Mouse (Mus musculus): ENCODE measurements at regions not wholly inside any gene's neighbourhood (a gene's known extent, or its start where the extent isn't known, plus 50 kb on each side); places are given as distances from the start of the nearest gene placed in this dataset.

DNA sequence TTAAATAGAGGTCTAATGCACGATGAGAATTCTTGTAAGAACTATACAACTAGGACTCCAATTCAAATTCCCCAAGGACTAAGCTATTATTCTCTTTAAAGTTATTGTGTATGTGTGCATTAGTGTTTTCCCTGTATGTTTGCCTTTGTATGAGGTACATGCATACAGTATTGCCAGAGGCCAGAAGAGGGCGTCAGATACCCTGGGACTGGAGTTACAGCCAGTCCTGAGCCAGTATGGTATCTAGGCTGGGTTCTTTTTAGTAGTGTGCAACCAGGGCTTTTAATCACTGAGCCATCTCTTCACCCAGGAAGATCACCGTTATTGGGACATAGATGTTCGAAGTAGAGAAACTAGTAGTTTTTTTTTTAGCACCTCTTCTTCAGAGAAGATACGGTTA is 154.2 kb upstream of the Esrrg start:
- 62% methylated on average over 5 of the region's 5 CpGs for WGBS

GRCm38 (mm10) chr1:187484821-187485220 is 123.8 kb upstream of the Esrrg start:
- no peaks in the 10 kb centered on the region for H3K4me1 ChIP-seq (replicated peaks)
- no peak overlapping the region for H3K4me3 ChIP-seq (replicated peaks)
- H3K27me3 ChIP-seq: no peaks in the 10 kb centered on the region
- H3K9me3 ChIP-seq: no peaks in the 10 kb centered on the region
- H3K27ac ChIP-seq: no peak overlapping the region
- no peak overlapping the region for H3K4me2 ChIP-seq (replicated peaks)
- no peak overlapping the region for H3K9ac ChIP-seq (replicated peaks)
- WGBS: 84% methylated on average over 2 of the region's 2 CpGs
- no peaks in the 10 kb centered on the region for H3K36me3 ChIP-seq
- no peak for ATAC-seq

More for the DNA sequence above, 154.2 kb upstream of the Esrrg start:
- no peak overlapping the region for H3K27ac ChIP-seq
- H3K27me3 ChIP-seq: no peaks in the 10 kb centered on the region
- no peak overlapping the region for H3K9ac ChIP-seq (replicated peaks)
- no peak for ATAC-seq
- no peak overlapping the region for H3K4me2 ChIP-seq (replicated peaks)
- H3K4me3 ChIP-seq (replicated peaks): no peak overlapping the region
- no peaks in the 10 kb centered on the region for H3K9me3 ChIP-seq
- no peaks in the 10 kb centered on the region for H3K36me3 ChIP-seq
- H3K4me1 ChIP-seq (replicated peaks): 0 out of 2 replicates have a peak, but pooled peaks cover 4% of the 10 kb centered on the region

DNA sequence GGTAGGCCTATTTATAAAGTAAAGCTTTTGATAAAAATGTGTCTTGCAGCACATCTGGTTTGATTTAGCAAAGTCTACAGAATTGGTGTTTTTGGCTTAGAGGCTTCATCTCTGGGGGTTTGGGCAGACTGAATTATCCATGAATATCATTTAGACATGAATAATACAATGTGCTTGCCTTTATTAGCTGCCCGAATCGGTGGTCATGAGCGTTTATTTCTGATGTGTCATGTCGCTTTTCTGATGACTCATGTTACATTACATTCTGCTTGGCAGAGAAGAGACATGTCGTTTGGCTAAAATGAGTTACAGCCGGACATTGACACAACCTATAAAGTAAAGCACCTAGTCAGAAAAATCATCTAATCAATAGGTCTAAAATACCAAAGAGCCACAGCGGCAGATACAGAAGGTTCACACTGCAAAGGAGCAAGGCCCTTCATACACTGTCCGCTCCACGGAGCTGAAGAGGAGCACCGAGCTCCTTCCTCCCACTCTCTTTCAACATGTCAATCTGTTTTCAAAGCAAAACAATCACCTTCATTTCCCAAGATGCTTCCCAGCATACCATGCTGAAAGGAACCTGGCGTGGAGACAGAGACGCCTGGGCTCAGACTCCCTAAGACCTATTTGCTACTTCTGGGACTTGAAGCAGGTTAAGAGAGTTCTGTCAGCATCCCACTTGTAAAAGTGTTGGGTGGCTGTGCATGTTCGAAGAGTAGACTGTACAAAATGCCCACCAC is 120.5 kb upstream of the Esrrg start:
- Histone ChIP-seq H3K4me2 (replicated peaks) (no peak overlapping the region), H3K4me3 (replicated peaks) (no peak overlapping the region), H3K36me3 (no peaks in the 10 kb centered on the region), H3K9ac (replicated peaks) (no peak overlapping the region), H3K27ac (no peak overlapping the region), H3K9me3 (no peaks in the 10 kb centered on the region), H3K4me1 (replicated peaks) (no peaks in the 10 kb centered on the region), H3K27me3 (no peaks in the 10 kb centered on the region)
- no peak for ATAC-seq
- WGBS: 85% methylated on average over 13 of the region's 13 CpGs

- no peaks in the 10 kb centered on the region for H3K36me3 ChIP-seq
- no peak overlapping the region for H3K9ac ChIP-seq (replicated peaks)
- WGBS: 86% methylated on average over 3 of the region's 3 CpGs
- no peaks in the 10 kb centered on the region for H3K9me3 ChIP-seq
- H3K27me3 ChIP-seq: no peaks in the 10 kb centered on the region
- H3K4me3 ChIP-seq (replicated peaks): no peak overlapping the region
- ATAC-seq: no peak
- H3K27ac ChIP-seq: no peak overlapping the region
- H3K4me2 ChIP-seq (replicated peaks): no peak overlapping the region
- no peaks in the 10 kb centered on the region for H3K4me1 ChIP-seq (replicated peaks)
Measured at GRCm38 (mm10) chr1:187489452-187489851, 119.1 kb upstream of the Esrrg start.

GRCm38 (mm10) chr1:187505368-187505767 is 103.2 kb upstream of the Esrrg start:
- WGBS: 75% methylated on average over 9 of the region's 9 CpGs
- no peaks in the 10 kb centered on the region for H3K9me3 ChIP-seq
- H3K4me3 ChIP-seq (replicated peaks): no peak overlapping the region
- no peaks in the 10 kb centered on the region for H3K27me3 ChIP-seq
- H3K4me1 ChIP-seq (replicated peaks): no peaks in the 10 kb centered on the region; the same call in 1 of the 2 replicates
- no peak overlapping the region for H3K27ac ChIP-seq
- H3K9ac ChIP-seq (replicated peaks): no peak overlapping the region
- ATAC-seq: no peak
- no peaks in the 10 kb centered on the region for H3K36me3 ChIP-seq
- no peak overlapping the region for H3K4me2 ChIP-seq (replicated peaks)

- Histone ChIP-seq H3K4me1 (replicated peaks) (no peaks in the 10 kb centered on the region; the same call in 1 of the 2 replicates), H3K4me3 (replicated peaks) (no peak overlapping the region), H3K27ac (no peak overlapping the region), H3K27me3 (no peaks in the 10 kb centered on the region), H3K4me2 (replicated peaks) (no peak overlapping the region), H3K36me3 (no peaks in the 10 kb centered on the region), H3K9ac (replicated peaks) (no peak overlapping the region), H3K9me3 (no peaks in the 10 kb centered on the region)
- no peak for ATAC-seq
- 88% methylated on average over 6 of the region's 6 CpGs for WGBS
Measured at GRCm38 (mm10) chr1:187507217-187507616, 101.4 kb upstream of the Esrrg start.

DNA sequence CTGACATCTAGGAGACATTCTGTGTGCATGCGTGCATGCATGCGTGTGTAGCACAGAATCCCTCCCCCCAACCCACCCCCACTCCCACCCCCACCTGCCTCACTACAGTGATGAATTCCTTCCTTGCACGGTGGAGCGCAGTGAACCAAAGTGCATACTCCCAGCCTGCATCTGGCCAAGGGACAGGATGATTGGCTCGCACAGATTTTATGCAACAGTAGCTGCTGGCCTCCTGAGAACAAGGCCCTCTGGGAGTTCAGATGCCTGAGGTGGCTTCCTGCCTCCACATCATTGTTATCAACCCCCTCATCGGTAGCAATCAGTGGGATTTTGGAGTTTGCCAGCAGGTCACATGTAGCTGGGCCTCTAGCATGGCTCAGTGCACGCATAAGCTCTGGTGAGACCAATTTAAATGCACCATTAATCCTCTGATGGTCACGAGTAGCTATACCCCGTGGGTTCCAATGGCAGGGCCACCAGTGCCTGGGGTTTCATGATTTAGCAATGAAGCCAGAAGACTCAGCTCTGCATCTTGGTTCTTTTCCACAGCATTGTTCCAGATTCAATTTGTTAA is 77.2 kb upstream of the Esrrg start:
- Histone ChIP-seq H3K4me3 (replicated peaks) (no peak overlapping the region), H3K9me3 (no peaks in the 10 kb centered on the region), H3K4me1 (replicated peaks) (no peaks in the 10 kb centered on the region), H3K4me2 (replicated peaks) (no peak overlapping the region), H3K9ac (replicated peaks) (no peak overlapping the region), H3K27me3 (no peaks in the 10 kb centered on the region), H3K27ac (no peak overlapping the region), H3K36me3 (no peaks in the 10 kb centered on the region)
- no peak for ATAC-seq
- 59% methylated on average over 9 of the region's 9 CpGs for WGBS

GRCm38 (mm10) chr1:187536263-187536662 is 72.3 kb upstream of the Esrrg start:
- WGBS: 84% methylated on average over 5 of the region's 5 CpGs
- H3K9ac ChIP-seq (replicated peaks): no peak overlapping the region
- H3K27ac ChIP-seq: no peak overlapping the region
- no peak overlapping the region for H3K4me3 ChIP-seq (replicated peaks)
- H3K4me2 ChIP-seq (replicated peaks): no peak overlapping the region
- no peaks in the 10 kb centered on the region for H3K4me1 ChIP-seq (replicated peaks)
- no peaks in the 10 kb centered on the region for H3K27me3 ChIP-seq
- H3K9me3 ChIP-seq: no peaks in the 10 kb centered on the region
- ATAC-seq: no peak
- H3K36me3 ChIP-seq: no peaks in the 10 kb centered on the region

DNA sequence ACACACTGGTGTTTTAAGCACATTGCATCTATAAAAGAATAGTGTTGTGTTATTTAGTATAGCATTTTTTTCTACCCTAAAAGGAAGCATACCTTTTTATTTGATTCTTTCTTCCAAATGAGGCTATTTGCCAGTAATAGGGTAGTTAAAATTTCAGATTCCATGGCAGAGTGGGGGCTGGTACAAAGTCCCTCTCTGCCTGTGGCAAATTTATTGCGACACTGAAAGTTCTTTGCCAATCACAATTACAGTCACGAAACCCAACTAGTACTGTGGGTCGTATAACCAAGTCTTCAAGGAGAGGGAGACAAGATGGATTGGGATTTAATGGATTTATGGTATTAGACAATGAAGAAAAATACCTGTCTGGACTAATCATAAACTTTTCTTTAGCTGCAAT is 51.9 kb upstream of the Esrrg start:
- Histone ChIP-seq H3K4me3 (replicated peaks) (no peak overlapping the region), H3K27ac (no peak overlapping the region), H3K9ac (replicated peaks) (no peak overlapping the region), H3K36me3 (no peaks in the 10 kb centered on the region), H3K9me3 (no peaks in the 10 kb centered on the region), H3K4me1 (replicated peaks) (no peaks in the 10 kb centered on the region), H3K27me3 (no peaks in the 10 kb centered on the region), H3K4me2 (replicated peaks) (no peak overlapping the region)
- 95% methylated on average over 3 of the region's 3 CpGs for WGBS
- ATAC-seq: no peak

Data from midbrain, embryonic 13.5 days (tissue).